Mouse (Mus musculus): Measurements from ENCODE around the gene Llgl1.

Llgl1 gene

GRCm38 (mm10) chr11:60726601-60727391 lies 27.3 kb downstream of the Llgl1 start, which contains the start of gene Flii:
Flii (minus strand) TSS chr11:60727263.
- DNase-seq = peak; percentile 83 to 93

DNA sequence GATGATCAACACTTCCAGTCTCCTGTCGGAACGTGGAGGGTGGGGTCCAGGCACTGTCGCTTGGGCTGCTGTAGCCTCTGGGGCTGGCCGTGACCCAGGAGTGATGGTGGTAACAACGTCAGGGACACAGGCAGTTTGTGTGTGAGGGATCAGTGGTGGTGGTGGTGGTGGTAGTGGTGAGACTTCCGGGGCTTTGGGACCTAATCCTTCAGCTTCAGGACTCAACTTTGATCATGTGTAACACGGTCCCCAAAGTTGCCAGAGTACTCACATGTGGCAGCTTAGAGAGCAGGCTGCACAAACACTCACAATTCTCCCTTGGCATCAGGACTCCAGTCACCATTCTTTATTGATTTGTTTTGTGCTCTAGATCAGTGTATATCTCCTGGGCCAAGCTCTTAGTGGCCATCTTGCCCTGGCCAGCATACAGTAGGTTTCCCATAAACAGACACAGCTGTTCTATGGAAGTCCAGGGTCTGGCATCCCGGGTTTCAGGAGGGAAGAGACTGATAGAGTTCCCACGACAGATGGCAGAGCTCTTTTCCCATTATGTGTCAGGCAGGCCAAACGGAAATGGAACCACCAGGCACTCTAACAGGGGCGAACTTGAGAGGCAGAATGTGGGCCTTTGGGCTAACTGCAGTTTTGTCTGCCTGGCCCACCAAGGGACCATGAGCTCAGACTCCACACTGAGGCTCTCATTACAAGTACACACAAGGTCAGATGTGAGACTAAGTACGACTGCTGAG lies 28.0 kb downstream of the Llgl1 start:
- peak; percentile 5 to 27 for DNase-seq

DNA sequence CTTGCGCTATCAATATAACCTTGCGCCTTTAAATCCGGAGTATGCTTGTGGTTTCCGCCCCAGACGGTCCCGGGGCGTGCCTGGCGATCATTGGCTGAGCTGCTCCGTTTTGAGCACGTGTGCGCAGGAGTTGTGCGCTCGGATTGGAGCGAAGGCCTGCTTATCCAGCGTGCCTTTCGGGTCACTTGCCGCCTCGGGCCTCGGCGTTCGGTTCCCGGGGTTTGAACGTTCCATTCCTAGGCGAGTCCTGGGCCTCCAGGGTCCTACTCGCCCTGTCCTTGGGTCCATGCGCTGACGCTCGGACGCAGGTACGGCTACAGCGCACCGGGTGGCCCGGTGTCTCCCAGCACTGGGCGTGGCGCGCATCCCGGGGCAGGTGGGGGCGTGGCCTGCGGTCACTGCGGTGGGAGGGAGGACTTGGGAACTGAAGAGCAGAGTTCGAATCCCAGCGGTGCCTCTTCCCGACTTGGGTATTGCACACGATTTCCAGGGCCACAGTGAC lies 28.8 kb downstream of the Llgl1 start, which contains the start of gene Mief2:
Gene Mief2, plus strand, starts transcription at position 139 of the 502 bp plus-strand sequence.
- DNase-seq = peak; percentile 97

DNA sequence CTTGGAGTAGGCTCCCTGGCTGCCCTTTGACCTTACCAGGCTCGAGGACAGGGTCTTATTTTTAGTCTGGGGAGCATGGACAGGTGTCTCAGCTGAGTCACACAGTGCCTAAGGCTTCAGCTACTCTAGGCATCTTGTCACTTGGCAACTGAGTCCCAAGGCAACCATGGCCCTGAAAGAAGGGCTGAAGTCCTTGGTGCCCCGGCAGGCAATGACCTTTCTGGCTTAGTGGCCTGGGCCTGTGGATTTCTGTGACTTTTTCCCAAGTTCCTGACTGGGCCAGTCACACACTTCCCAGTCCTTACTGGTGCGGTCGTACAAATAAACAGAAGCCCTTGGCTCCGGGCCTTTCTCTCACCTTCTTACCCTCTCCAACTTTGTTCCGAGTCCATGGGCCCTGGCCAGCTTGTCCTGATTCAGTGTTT lies 29.7 kb downstream of the Llgl1 start:
- DNase-seq = peak; percentile 10 to 22

- peak in 1 of 2 experiments; percentile 4 for DNase-seq
These were observed 30.6 kb downstream of the Llgl1 start for GRCm38 (mm10) chr11:60730169-60730568.

DNA sequence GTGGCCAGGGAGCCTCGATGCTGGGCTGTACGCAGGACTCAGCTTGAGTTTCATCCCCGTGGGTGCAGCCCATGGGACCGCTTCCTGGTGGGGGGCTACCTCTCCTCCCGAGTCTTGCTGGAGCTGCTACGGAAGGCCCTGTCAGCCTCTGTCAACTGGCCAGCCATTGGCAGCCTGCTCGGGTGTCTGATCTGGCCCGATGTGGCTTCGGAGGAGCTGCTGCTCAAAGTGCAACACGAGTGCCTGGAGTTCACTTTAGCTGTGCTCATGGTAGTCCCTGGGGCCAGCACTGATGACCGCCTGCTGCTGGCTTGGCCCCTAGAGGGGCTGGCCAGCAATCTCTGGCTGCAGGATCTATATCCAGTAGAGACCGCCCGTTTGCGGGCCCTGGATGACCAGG lies 31.7 kb downstream of the Llgl1 start:
- no peak for DNase-seq

- DNase-seq = no peak
These were observed 34.7 kb downstream of the Llgl1 start for GRCm38 (mm10) chr11:60734206-60734605.

GRCm38 (mm10) chr11:60735191-60735590 lies 35.7 kb downstream of the Llgl1 start:
- DNase-seq = peak in 1 of 2 experiments; percentile 5

GRCm38 (mm10) chr11:60736491-60736890 lies 37.0 kb downstream of the Llgl1 start:
- no peak for DNase-seq

DNA sequence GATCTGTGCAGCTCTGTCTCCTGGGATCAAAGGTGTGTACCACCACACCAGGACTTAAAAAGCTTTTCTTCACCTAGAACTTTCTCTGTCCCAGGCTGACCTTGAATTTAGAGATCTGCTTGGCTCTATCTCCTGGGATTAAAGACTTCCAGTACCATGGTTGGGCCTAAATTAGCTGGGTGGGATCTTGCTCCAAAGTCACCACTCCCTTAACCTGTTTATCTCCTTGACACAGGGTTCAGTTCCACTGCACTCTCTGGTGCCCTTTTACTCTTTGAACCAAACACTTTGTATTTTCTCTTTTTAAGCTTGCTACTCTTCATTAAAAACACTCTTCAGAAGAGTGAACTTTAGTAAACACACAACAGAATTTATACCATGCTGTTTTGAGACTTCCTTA lies 37.9 kb downstream of the Llgl1 start:
- no peak for DNase-seq

- DNase-seq = no peak
These were observed 40.8 kb downstream of the Llgl1 start for GRCm38 (mm10) chr11:60740321-60740720.

DNA sequence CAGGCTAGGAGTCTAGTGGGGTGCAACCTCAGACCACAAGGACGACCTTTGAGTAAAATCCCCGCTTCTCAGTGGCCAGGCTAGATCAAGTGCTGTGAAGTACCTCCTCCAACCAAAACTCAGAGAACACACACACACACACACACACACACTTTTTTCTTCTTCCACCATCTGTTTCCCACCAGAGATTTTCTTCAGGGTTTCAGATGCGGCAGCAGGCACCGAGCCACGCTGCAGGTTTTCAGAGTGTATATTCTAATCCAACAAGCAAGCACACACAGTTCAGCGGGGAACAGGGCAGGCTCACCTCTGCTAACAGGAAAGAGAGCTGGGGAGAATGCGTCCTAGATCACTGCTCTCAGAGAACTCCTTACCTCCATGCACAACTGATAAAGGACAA lies 56.0 kb downstream of the Llgl1 start:
- DNase-seq = no peak

- no peak for DNase-seq
These were observed 62.2 kb downstream of the Llgl1 start for GRCm38 (mm10) chr11:60761681-60762080.
